In genomic region chr3:86252588-86252987, GRCm38 (mm10) we compare ENCODE assay signal across 16 mouse cellular contexts.
"Had no signal": no experiment of that assay in that cellular context is flagged by ENCODE, and none has a peak within 500 bp of the region (broad histone marks: within the 10 kb centered on the region; RNA-seq: fewer than 3 reads in every experiment).

No protein-coding gene starts in this region.

- H3K4me1 ChIP-seq: lung, embryonic 15.5 days; midbrain, embryonic 10.5 days; midbrain, embryonic 15.5 days; neural tube, embryonic 13.5 days; stomach, embryonic 15.5 days had no signal

- H3K27ac ChIP-seq: kidney, postnatal 0 days; layer of hippocampus, adult 2 months; lung, embryonic 15.5 days; midbrain, embryonic 10.5 days; midbrain, embryonic 15.5 days; neural tube, embryonic 13.5 days; stomach, embryonic 15.5 days had no signal

- H3K9me3 ChIP-seq: lung, embryonic 15.5 days; megakaryocyte, embryonic 14.5 days; midbrain, embryonic 10.5 days; midbrain, embryonic 15.5 days; neural tube, embryonic 13.5 days; stomach, embryonic 15.5 days had no signal

- H3K36me3 ChIP-seq: lung, embryonic 15.5 days; midbrain, embryonic 10.5 days; midbrain, embryonic 15.5 days; neural tube, embryonic 13.5 days; stomach, embryonic 15.5 days had no signal

- H3K4me2 ChIP-seq: lung, embryonic 15.5 days; midbrain, embryonic 15.5 days; neural tube, embryonic 13.5 days; stomach, embryonic 15.5 days had no signal

- H3K27me3 ChIP-seq: lung, embryonic 15.5 days; megakaryocyte, embryonic 14.5 days; midbrain, embryonic 15.5 days; neural tube, embryonic 13.5 days; stomach, embryonic 15.5 days had no signal

- H3K4me3 ChIP-seq: layer of hippocampus, adult 2 months; lung, embryonic 15.5 days; megakaryocyte, embryonic 14.5 days; midbrain, embryonic 10.5 days; midbrain, embryonic 15.5 days; neural tube, embryonic 13.5 days; stomach, embryonic 15.5 days had no signal

- DNase-seq: layer of hippocampus, adult 9-11 months; lung, postnatal 10 days; retina, postnatal 1 day; right cerebral cortex, postnatal 25 days; spleen, adult 18-20 months; thymus, postnatal 25 days had no signal

- ATAC-seq: inflammation-experienced regulatory T-cells, adult 6 months; intestine, postnatal 0 days; midbrain, embryonic 15.5 days had no signal

- H3K9ac ChIP-seq: lung, embryonic 15.5 days; midbrain, embryonic 15.5 days; neural tube, embryonic 13.5 days; stomach, embryonic 15.5 days had no signal
